Mouse (Mus musculus): ENCODE measurements around the gene Cfap74.

The Cfap74 gene

DNA sequence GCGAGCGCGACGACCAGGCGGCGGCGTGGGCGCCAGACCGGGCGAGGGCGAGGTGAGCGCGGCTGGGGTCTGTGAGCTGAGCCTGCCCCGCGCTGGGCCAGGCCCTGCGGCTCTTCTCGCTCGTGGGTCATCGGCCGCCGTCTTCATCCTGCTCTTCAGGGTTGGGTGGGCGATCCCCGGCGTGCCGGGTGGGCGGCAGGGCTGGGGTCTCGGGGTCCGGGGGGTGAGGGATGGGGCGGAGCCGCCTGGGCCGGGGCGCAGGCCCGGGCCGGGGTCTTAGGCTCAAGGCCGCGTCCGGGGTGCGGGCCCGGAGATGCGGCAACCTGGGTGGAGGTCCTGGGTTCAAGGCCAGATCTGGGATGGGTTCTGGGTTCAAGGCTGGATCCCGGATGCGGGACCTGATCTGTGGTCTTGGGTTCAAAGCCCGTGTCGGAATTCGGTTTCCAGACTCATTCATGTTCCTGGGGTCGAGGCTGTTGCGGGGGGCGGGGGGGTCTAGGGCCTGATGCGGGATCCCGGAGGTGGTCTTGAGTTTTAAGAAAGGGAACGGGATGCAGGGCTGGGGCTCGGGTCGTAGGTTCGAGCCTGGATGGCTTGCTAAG lies 82.6 kb downstream of the Cfap74 start:
- no peak for DNase-seq (ENCODE audit: low read depth, low spot score)

DNA sequence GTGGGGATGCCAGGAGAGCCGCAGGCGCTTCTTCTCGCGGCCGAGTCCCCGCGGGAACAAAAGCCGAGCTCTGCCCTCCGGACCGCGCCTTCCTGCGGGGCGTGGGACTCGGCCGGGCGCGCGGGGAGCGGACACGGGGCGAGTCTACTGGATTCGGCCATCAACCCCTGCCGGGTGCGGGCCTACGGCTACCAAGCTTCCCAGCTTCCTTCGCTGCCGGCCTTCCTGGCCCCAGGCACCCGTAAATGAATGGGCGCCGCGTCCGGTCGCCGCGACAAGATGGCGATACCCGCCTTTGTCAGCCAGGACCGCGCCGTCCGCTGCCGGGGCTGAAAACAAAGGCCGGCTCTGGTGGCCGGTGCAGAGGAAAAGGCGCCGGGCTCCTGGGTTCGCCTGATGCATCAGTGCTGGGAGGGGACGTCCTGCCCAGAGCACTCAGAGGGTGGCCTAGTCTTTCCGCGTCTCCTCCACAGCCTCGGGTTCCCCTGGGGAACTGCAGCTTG lies 83.2 kb downstream of the Cfap74 start:
- DNase-seq (ENCODE audit: low read depth, low spot score) = no peak

GRCm38 (mm10) chr4:155494891-155495290 lies 85.9 kb downstream of the Cfap74 start:
- DNase-seq (ENCODE audit: low read depth, low spot score) = peak; percentile 84

DNA sequence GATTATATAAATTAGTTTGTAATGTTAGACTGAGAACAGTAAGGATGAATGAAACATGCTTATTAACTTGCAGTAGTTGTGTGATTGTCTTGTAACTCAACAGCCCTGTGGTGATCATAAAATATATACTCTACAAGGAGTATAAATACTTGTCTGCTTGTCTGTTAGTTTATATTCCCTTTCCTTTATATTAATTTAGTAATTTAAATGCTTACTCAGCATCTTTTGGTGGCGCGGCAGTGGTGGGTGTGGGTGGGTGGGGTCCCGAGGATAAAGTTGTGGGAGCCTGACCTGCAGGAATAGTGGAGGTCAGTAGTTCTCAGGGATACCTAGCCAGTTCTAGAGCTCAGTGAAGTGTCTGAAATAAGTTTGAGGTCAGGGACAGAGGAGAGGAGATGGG lies 89.0 kb downstream of the Cfap74 start:
- no peak for DNase-seq (ENCODE audit: low read depth, low spot score)

DNA sequence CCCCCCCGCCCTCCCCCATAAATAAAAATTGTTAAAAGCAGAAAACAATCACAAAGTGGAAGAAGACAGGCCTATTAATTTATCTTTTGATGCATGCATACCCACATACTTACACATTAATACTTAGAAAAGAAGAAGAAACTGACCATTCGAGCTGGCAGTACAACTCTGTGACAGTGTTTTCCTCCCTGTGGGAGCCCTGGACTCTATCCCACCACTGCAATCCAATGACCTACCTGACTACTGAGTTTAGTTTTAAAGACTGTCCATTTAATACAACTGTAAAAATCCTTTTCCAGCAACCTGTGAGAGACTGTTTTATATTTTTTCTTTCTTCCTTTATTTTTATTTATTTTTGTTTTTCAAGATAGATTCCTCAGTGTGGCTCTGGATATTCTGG lies 92.1 kb downstream of the Cfap74 start:
- DNase-seq (ENCODE audit: low read depth, low spot score) = no peak

DNA sequence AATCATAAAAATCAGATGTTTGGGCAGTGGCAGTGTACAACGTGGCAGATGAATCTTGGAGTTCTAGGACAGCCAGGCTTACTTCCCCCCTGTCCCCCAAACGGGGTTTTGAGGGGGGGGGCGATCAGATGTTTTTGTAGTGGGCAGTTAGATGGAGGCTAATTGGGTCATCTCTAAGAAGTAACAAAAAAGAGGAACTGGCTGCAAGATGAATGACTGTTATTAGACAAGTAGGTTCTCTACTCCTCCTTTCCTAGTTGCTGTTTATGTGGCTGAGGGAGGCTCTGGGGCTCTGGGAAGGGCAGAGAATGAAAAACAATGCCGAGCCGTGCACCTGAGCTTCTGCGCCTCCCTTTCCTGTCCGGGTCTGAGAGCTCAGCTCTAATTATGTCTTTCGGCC lies 96.1 kb downstream of the Cfap74 start:
- no peak for DNase-seq (ENCODE audit: low read depth, low spot score)

- no peak for DNase-seq (ENCODE audit: low read depth, low spot score)
Measured at GRCm38 (mm10) chr4:155505671-155506295, 96.8 kb downstream of the Cfap74 start.

DNA sequence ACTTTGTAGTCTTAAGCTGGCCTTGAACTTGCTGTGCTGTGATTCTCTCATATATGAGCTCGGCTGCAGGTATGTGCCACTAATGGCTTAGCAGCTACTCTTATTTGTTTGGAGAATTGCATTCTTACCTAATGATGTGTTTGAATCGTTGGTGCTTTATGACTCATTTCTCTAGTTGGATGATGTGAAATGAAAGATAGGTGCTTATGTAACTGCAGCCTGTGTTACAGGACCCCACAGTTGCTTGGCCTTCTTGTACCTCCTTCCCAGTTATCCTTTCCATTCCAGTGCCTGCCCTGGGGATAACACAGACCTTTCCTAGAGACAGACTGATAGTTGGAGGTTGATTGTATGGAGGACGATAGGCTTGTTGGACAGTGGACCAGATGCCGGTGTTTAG lies 99.6 kb downstream of the Cfap74 start:
- DNase-seq (ENCODE audit: low read depth, low spot score) = no peak

GRCm38 (mm10) chr4:155510981-155511380 lies 102.0 kb downstream of the Cfap74 start:
- no peak for DNase-seq (ENCODE audit: low read depth, low spot score)

DNA sequence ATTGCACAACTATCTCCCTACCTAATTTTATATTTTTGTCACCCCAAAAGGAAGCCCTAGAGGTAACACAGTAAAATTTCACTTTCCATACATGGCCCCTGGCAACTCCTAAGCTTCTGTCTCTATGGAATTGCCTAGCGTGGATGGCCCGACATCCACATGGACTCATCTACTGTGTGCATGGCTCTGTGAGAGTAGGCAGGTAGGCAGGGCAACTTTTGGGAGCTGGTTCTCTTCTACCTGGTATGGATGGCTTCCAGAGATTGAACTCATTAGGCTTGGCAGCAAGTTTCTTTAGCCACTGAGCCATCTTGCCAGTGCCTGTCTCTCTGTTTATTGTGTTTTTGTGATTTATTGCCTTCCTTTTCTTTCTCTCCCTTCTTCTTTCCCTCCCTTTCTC lies 105.8 kb downstream of the Cfap74 start:
- no peak for DNase-seq (ENCODE audit: low read depth, low spot score)
